Comparison of ENCODE assay signal across 8 mouse cellular contexts in genomic region chr6:47877461-47878132, GRCm38 (mm10). TPM values are rescaled to one million over a fixed set of nuclear protein-coding genes. Genes with fewer than 3 reads are reported as not detected.
A peak's percentile ranks its signal among the peaks of the same experiment; 100 is the strongest.
DNase-seq lines count a peak whose midpoint lies in the region; ATAC-seq and TF ChIP-seq lines count a peak whose summit lies in the region.

No protein-coding gene starts in this region.

- peaks cover 18% of the 10 kb centered on the region for H3K79me3 ChIP-seq in C2C12 (ENCODE audit: low read depth)

- DNase-seq in brain, embryonic 14.5 days (ENCODE audit: low read depth) = peak; percentile 96
- DNase-seq in kidney, postnatal 10 days = peak; percentile 94
- DNase-seq in natural killer cell, adult 2 months (ENCODE audit: low spot score in 2 of 2) = peak; percentile 68 to 79

- ATAC-seq in heart, embryonic 13.5 days (ENCODE audit: extremely low read depth, insufficient number of reproducible peaks, low FRiP score, low TSS enrichment) = peak; percentile 91
- ATAC-seq in liver, embryonic 12.5 days = peak; percentile 93
- peak; percentile 96 for ATAC-seq in stomach, embryonic 15.5 days (ENCODE audit: insufficient read depth, low FRiP score, low read depth)

- peak overlapping the region; percentile 97 for H3ac ChIP-seq in C2C12 (ENCODE audit: control insufficient read depth, insufficient read length, low read depth)

- WGBS in heart, embryonic 13.5 days = under 1% methylated on average over 71 of the region's 71 CpGs
- under 1% methylated on average over 65 of the region's 71 CpGs for WGBS in liver, embryonic 12.5 days (ENCODE audit: insufficient replicate concordance)
- under 1% methylated on average over 61 of the region's 71 CpGs for WGBS in stomach, embryonic 15.5 days

- TF ChIP-seq POLR2A in brain, embryonic 14.5 days (IDR thresholded peaks at IDR 0.05; ENCODE audit: borderline replicate concordance, extremely low read depth, insufficient read depth, insufficient read length, poor library complexity, severe bottlenecking) = peak; percentile 63; the same call in 1 of the 2 replicates

- peaks cover 31% of the 10 kb centered on the region for H3K36me3 ChIP-seq in C2C12 (ENCODE audit: control insufficient read depth, insufficient read depth)
- peaks cover 25% of the 10 kb centered on the region for H3K36me3 ChIP-seq in erythroblast, embryonic 14.5 days (ENCODE audit: control insufficient read depth)
- H3K36me3 ChIP-seq in heart, embryonic 13.5 days = peaks cover 30% of the 10 kb centered on the region
- peaks cover 29% of the 10 kb centered on the region for H3K36me3 ChIP-seq in liver, embryonic 12.5 days
- H3K36me3 ChIP-seq in stomach, embryonic 15.5 days = peaks cover 21% of the 10 kb centered on the region

- no peaks in the 10 kb centered on the region for H3K9me3 ChIP-seq in erythroblast, embryonic 14.5 days (ENCODE audit: control insufficient read depth, low read length)
- no peaks in the 10 kb centered on the region for H3K9me3 ChIP-seq in heart, embryonic 13.5 days
- no peaks in the 10 kb centered on the region for H3K9me3 ChIP-seq in liver, embryonic 12.5 days (replicated peaks)
- no peaks in the 10 kb centered on the region for H3K9me3 ChIP-seq in stomach, embryonic 15.5 days

- peak overlapping the region; percentile 76 for H3K4me3 ChIP-seq in C2C12 (ENCODE audit: insufficient read depth, poor library complexity, severe bottlenecking)
- peak overlapping the region; percentile 85 for H3K4me3 ChIP-seq in erythroblast, embryonic 14.5 days (replicated peaks)
- H3K4me3 ChIP-seq in heart, embryonic 13.5 days = peak overlapping the region; percentile 88
- H3K4me3 ChIP-seq in liver, embryonic 12.5 days = peak overlapping the region; percentile 93
- peak overlapping the region; percentile 96 for H3K4me3 ChIP-seq in stomach, embryonic 15.5 days (replicated peaks)

- H3K27ac ChIP-seq in heart, embryonic 13.5 days (replicated peaks) = peak overlapping the region; percentile 98
- peak overlapping the region; percentile 96 for H3K27ac ChIP-seq in liver, embryonic 12.5 days
- peak overlapping the region; percentile 99 for H3K27ac ChIP-seq in stomach, embryonic 15.5 days

- H3K27me3 ChIP-seq in C2C12 (ENCODE audit: control insufficient read depth, insufficient read depth, insufficient read length) = no peaks in the 10 kb centered on the region
- no peaks in the 10 kb centered on the region for H3K27me3 ChIP-seq in erythroblast, embryonic 14.5 days (ENCODE audit: control insufficient read depth)
- H3K27me3 ChIP-seq in heart, embryonic 13.5 days (replicated peaks) = no peaks in the 10 kb centered on the region
- no peaks in the 10 kb centered on the region for H3K27me3 ChIP-seq in liver, embryonic 12.5 days (replicated peaks)
- no peaks in the 10 kb centered on the region for H3K27me3 ChIP-seq in stomach, embryonic 15.5 days (replicated peaks)

- peaks cover 44% of the 10 kb centered on the region for H3K79me2 ChIP-seq in C2C12 (ENCODE audit: control insufficient read depth, insufficient read depth)

- TF ChIP-seq CTCF in C2C12 (IDR thresholded peaks at IDR 0.05; ENCODE audit: control insufficient read depth, insufficient read depth, insufficient read length) = peak; percentile 56
- TF ChIP-seq CTCF in brain, embryonic 14.5 days (IDR thresholded peaks at IDR 0.05; ENCODE audit: borderline replicate concordance, extremely low read depth, insufficient read depth, insufficient read length) = peak; percentile 61

- peaks cover 33% of the 10 kb centered on the region for H3K4me1 ChIP-seq in erythroblast, embryonic 14.5 days (ENCODE audit: control insufficient read depth)
- peaks cover 19% of the 10 kb centered on the region for H3K4me1 ChIP-seq in heart, embryonic 13.5 days
- H3K4me1 ChIP-seq in liver, embryonic 12.5 days = peaks cover 30% of the 10 kb centered on the region
- peaks cover 18% of the 10 kb centered on the region for H3K4me1 ChIP-seq in stomach, embryonic 15.5 days

- peak overlapping the region; percentile 96 for H3K9ac ChIP-seq in heart, embryonic 13.5 days
- H3K9ac ChIP-seq in liver, embryonic 12.5 days = peak overlapping the region; percentile 91
- H3K9ac ChIP-seq in stomach, embryonic 15.5 days = peak overlapping the region; percentile 96

- peak overlapping the region; percentile 92 for H3K4me2 ChIP-seq in heart, embryonic 13.5 days
- peak overlapping the region; percentile 91 for H3K4me2 ChIP-seq in liver, embryonic 12.5 days
- peak overlapping the region; percentile 78 for H3K4me2 ChIP-seq in stomach, embryonic 15.5 days

TF ChIP-seq in C2C12, 6 proteins besides CTCF, POLR2A, EP300 and RAD21:
- TF ChIP-seq MAX (IDR thresholded peaks at IDR 0.05) = no peak
- no peak for TF ChIP-seq FOSL1 (IDR thresholded peaks at IDR 0.05; ENCODE audit: insufficient read depth, low read length, poor library complexity, severe bottlenecking)
- TF ChIP-seq MYOG (IDR thresholded peaks at IDR 0.05; ENCODE audit: control insufficient read depth, extremely low read depth, insufficient read length) = no peak
- TF ChIP-seq MYOD1 (IDR thresholded peaks at IDR 0.05; ENCODE audit: control insufficient read depth, insufficient read length, low read depth) = no peak
- TF ChIP-seq CEBPB (IDR thresholded peaks at IDR 0.05; ENCODE audit: low read depth) = no peak
- TF ChIP-seq USF1 (IDR thresholded peaks at IDR 0.05; ENCODE audit: low read depth) = no peak

RNA-seq across cellular contexts. Expression of gene Zfp282, which starts 0.6 kb away (rescaled TPM):
- 7.8 TPM for polyA plus RNA-seq in C2C12 (2012; fragmentation: generic; extraction: Trizol)
- polyA plus RNA-seq in brain, embryonic 14.5 days (2012; rRNA removed) = 26.1 and 29.8 TPM in 2 replicates
- polyA plus RNA-seq in erythroblast, embryonic 14.5 days (2012) = 0.32 and 0.48 TPM in 2 replicates
- 7.6 TPM in 2 replicates for polyA plus RNA-seq in heart, embryonic 13.5 days (2015; fragmentation: Nextera tagmentation; extraction: Ambion mirVana)
- 6.2 and 6.5 TPM in 2 replicates for polyA plus RNA-seq in liver, embryonic 12.5 days (2016; fragmentation: Nextera tagmentation; extraction: Ambion mirVana)
- polyA plus RNA-seq in stomach, embryonic 15.5 days (2015; fragmentation: Nextera tagmentation; extraction: Ambion mirVana) = 14.6 and 16.4 TPM in 2 replicates

RNA-seq across cellular contexts. Expression of gene Zfp398, which starts 42.1 kb away (rescaled TPM):
- 1.7 TPM for polyA plus RNA-seq in C2C12 (2012; fragmentation: generic; extraction: Trizol)
- 17.4 and 22.2 TPM in 2 replicates for polyA plus RNA-seq in brain, embryonic 14.5 days (2012; rRNA removed)
- 0.04 and 0.06 TPM in 2 replicates for polyA plus RNA-seq in erythroblast, embryonic 14.5 days (2012)
- 3.7 TPM in 2 replicates for polyA plus RNA-seq in heart, embryonic 13.5 days (2015; fragmentation: Nextera tagmentation; extraction: Ambion mirVana)
- polyA plus RNA-seq in liver, embryonic 12.5 days (2016; fragmentation: Nextera tagmentation; extraction: Ambion mirVana) = 3.0 and 3.7 TPM in 2 replicates
- polyA plus RNA-seq in stomach, embryonic 15.5 days (2015; fragmentation: Nextera tagmentation; extraction: Ambion mirVana) = 9.0 and 9.2 TPM in 2 replicates

RNA-seq across cellular contexts. Expression of gene Zfp212, which starts 42.7 kb away (rescaled TPM):
- 10.0 TPM for polyA plus RNA-seq in C2C12 (2012; fragmentation: generic; extraction: Trizol)
- 19.8 and 22.3 TPM in 2 replicates for polyA plus RNA-seq in brain, embryonic 14.5 days (2012; rRNA removed)
- polyA plus RNA-seq in erythroblast, embryonic 14.5 days (2012) = 0.91 and 0.99 TPM in 2 replicates
- 8.9 and 9.2 TPM in 2 replicates for polyA plus RNA-seq in heart, embryonic 13.5 days (2015; fragmentation: Nextera tagmentation; extraction: Ambion mirVana)
- polyA plus RNA-seq in liver, embryonic 12.5 days (2016; fragmentation: Nextera tagmentation; extraction: Ambion mirVana) = 6.6 and 7.6 TPM in 2 replicates
- polyA plus RNA-seq in stomach, embryonic 15.5 days (2015; fragmentation: Nextera tagmentation; extraction: Ambion mirVana) = 13.7 and 14.5 TPM in 2 replicates

RNA-seq across cellular contexts. Expression of gene Zfp786, which starts 46.9 kb away (rescaled TPM):
- 0.39 TPM for polyA plus RNA-seq in C2C12 (2012; fragmentation: generic; extraction: Trizol)
- 5.2 and 8.8 TPM in 2 replicates for polyA plus RNA-seq in brain, embryonic 14.5 days (2012; rRNA removed)
- polyA plus RNA-seq in erythroblast, embryonic 14.5 days (2012) = not detected in 2 replicates
- polyA plus RNA-seq in heart, embryonic 13.5 days (2015; fragmentation: Nextera tagmentation; extraction: Ambion mirVana) = 1.2 TPM in 2 replicates
- polyA plus RNA-seq in liver, embryonic 12.5 days (2016; fragmentation: Nextera tagmentation; extraction: Ambion mirVana) = 0.99 and 1.0 TPM in 2 replicates
- polyA plus RNA-seq in stomach, embryonic 15.5 days (2015; fragmentation: Nextera tagmentation; extraction: Ambion mirVana) = 3.2 and 3.5 TPM in 2 replicates

Comparison
In these comparisons a context has a peak if more than half of its experiments do, and no peak if none do; other contexts are left out.
1. Peak in every context shown above with its lines: DNase-seq, ATAC-seq, H3K4me3 ChIP-seq and H3K27ac ChIP-seq.